Mouse (Mus musculus): Measurements from ENCODE around the gene Psme3.

The Psme3 gene

DNA sequence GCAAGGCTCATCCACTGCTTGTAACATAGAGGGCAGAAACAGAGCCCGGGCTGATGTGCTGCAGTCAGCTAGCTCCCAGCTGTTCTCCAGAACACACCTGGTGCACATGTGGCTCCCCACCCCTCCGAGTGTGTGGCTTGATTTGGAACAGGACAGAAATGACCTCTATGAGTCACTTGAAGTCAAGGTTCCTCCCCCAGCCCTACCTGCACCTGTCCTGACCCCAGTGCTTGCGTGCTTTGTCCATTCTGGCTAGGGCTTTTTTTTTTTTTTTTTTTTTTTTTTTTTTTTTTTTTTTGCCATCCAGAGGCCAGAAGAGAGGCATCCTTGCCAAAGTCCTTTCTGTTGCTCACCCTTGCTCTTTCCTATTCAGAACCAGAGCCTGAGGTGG lies 35.7 kb downstream of the Psme3 start:
- DNase-seq (ENCODE audit: low read depth, low spot score), result no peak

DNA sequence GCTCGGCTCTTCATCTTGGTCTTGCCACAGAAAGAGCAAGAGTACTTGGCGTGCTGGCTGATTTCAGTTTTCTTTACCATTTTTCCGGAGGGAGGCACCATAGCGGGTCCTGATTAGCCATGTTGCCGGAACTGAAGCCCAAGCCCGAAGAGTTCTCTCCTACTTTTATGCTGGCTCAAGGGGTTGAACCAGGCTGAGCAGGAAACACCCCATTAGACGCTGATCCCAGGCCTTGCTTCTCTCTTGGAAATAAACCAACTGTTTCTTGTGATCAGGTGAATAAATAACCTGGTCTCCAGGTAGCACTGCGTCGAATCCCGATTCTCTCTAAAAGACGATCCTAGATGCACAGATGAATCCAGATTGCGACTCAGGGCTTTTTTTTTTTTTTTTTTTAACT lies 37.4 kb downstream of the Psme3 start:
- no peak for DNase-seq (ENCODE audit: low read depth, low spot score)

DNA sequence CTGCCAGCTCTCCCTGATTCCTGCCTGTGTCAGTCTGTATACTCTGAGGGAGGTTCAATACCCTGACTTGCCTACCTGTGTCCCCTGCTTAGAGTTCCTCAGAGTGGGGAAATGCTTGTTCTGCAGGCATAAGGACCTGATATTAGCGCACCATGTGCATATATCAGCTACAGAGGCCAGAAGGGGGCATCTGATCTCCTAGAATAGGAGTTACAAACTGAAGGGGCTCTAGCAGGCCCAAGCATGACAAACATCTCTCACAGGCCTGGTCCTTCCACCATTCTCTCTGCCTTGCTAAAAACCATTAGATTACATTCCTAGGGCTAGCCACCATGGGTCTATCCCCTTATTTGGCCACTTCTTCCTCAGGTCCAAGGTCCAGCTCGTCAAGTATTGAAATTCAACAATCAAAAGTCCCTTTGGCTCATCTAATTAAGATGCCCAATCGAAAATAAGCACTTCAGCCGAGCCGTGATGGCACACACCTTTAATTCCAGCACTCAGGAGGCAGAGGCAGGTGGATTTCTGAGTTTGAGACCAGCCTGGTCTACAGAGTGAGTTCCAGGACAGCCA lies 38.5 kb downstream of the Psme3 start:
- DNase-seq (ENCODE audit: low read depth, low spot score), result no peak

- no peak for DNase-seq (ENCODE audit: low read depth, low spot score)
These were observed 39.9 kb downstream of the Psme3 start for GRCm38 (mm10) chr11:101355916-101356315.

DNA sequence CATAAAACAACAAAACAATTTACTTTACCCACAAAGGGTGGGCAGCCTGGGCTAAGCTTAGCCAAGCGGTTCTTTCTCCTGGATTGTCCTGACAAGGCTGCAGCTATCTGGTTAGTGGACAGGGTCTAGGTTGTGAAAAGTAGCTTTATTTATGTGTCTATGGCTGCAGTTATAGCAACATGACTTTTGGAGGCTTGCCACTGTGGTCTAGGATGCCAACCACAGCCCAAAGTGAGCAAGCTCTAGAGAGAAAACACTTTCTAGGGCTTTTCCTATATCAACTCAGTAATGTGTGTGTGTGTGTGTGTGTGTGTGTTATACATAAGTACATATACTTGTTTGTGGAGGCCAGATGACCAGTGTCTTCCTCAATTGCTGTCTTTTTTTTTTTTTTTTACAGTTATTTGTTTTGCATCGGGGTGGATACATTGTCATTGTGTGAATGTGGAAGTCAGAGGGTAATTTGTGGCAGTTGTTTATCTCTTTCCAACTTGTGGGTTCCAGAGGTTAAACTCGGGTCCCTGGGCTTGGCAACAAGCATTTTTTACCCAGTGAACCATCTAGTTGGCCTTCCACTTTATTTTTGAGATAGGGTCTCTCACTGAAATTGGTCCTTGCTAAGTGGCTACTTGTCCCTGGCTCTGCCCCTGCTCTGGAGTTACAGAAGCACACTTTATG lies 41.6 kb downstream of the Psme3 start:
- no peak for DNase-seq (ENCODE audit: low read depth, low spot score)

- DNase-seq (ENCODE audit: low read depth, low spot score), result no peak
These were observed 43.8 kb downstream of the Psme3 start for GRCm38 (mm10) chr11:101359776-101360175.

DNA sequence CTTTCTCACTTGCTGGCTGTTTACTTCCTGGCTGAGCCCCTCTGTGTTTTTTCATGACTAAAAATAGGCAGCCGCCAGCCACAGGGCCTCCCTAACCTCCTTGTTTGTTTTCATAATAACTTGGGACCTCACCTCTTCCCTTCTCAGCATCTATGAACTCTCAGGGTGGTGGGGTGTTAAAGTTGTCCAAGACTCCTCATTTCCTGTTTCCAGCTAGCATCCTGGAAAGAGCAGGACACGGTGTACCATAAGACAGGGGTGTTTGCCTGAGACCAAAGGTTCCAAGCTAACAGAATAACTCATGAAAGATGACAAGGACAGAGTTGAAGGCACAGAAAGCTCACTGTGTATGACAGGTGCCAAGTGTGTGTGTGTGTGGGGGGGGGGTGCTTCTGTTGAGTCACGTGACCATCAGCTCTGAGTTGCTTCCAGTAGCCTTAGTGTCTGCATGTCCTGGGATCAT lies 44.7 kb downstream of the Psme3 start:
- DNase-seq (ENCODE audit: low read depth, low spot score), result no peak

GRCm38 (mm10) chr11:101364531-101364931 lies 48.5 kb downstream of the Psme3 start:
- no peak for DNase-seq (ENCODE audit: low read depth, low spot score)

- no peak for DNase-seq (ENCODE audit: low read depth, low spot score)
These were observed 51.4 kb downstream of the Psme3 start, which contains the start of gene G6pc for GRCm38 (mm10) chr11:101367326-101367935. TSS of gene G6pc (plus strand) at chr11:101367561.

GRCm38 (mm10) chr11:101370141-101370540 lies 54.1 kb downstream of the Psme3 start:
- DNase-seq (ENCODE audit: low read depth, low spot score), result no peak
